Mouse (Mus musculus): Measurements from ENCODE around the gene Olfr190.
"Not testable (repeated sequence)": the region's sequence is repeated elsewhere in the genome, so short reads cannot be mapped to it uniquely, and the experiment has no call there.

The Olfr190 gene

DNA sequence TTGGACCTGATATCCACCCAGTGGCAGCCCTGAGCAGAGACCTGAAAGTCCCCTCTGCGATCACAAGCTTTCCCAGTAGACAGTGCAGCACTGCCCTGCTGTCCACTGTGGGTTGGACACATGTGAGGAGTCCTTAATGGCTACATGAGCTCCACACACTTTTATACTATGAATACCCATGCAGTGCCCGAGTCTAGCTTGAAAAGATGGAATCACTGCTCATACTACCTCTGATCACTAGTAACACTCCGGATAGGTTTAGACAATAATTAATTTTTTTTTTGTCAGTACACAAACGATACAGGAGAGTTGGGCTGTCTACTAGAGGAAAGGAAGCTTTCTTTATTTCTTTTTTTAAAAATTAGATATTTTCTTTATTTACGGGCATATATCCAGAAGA is at the start of gene Olfr190:
Olfr190 (minus strand) TSS at position 101 of the 400 bp plus-strand sequence.
- no peak for DNase-seq (ENCODE audit: inconsistent ontology term)

DNA sequence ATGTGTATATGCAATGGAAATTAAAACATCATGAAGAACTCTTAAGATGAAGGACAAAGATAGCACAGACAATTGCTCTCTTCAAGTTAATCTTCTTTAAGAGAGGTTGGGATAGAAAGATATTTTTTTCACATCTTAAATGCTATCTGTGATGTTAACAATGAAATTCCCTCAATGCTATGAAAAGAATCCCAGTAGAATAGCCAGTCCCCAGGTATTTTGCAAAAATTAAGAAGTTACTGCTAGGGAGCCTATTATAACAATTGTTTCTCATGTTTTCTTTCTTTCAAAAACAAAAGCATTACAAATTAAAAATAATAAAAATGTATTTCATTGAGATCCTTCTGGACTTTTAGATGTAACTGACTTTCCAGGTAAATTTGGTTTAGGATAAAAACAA is 43.2 kb upstream of the Olfr190 start, which contains the start of gene Olfr194:
Olfr194 (minus strand) TSS at position 101 of the 400 bp plus-strand sequence.
- no peak for DNase-seq (ENCODE audit: inconsistent ontology term)

GRCm38 (mm10) chr16:59111781-59112180 is 34.0 kb upstream of the Olfr190 start, which contains the start of gene Olfr193:
Gene Olfr193, minus strand, starts transcription at chr16:59111881.
- no peak for DNase-seq (ENCODE audit: inconsistent ontology term)

DNA sequence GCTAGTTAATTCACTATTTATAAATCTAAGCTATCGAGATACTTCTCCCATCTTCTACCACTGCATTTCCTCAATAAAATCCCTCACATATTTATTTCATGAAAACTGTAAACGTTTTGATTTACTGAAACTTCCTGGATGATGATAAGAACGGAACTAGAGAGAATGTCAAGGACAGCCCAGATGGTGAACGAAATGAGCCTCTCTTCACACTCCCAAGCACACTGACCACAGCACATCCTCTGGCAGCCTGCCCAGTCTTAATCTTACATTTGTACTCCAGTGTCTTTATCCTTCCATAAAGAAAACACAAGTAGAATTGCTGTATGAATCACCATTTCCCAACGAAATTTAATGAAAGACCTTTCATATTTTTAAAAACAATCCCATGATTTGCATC is 30.7 kb upstream of the Olfr190 start:
- not testable (repeated sequence) for DNase-seq (ENCODE audit: inconsistent ontology term)

- DNase-seq (ENCODE audit: inconsistent ontology term) = no peak
Observed at GRCm38 (mm10) chr16:59105312-59105711, 27.5 kb upstream of the Olfr190 start.

GRCm38 (mm10) chr16:59089722-59090121 is 11.9 kb upstream of the Olfr190 start, which contains the start of gene Olfr191:
Gene Olfr191, minus strand, starts transcription at chr16:59089822.
- DNase-seq (ENCODE audit: inconsistent ontology term) = not testable (repeated sequence)

GRCm38 (mm10) chr16:59081113-59081512 is 3.3 kb upstream of the Olfr190 start:
- DNase-seq (ENCODE audit: inconsistent ontology term) = not testable (repeated sequence)

DNA sequence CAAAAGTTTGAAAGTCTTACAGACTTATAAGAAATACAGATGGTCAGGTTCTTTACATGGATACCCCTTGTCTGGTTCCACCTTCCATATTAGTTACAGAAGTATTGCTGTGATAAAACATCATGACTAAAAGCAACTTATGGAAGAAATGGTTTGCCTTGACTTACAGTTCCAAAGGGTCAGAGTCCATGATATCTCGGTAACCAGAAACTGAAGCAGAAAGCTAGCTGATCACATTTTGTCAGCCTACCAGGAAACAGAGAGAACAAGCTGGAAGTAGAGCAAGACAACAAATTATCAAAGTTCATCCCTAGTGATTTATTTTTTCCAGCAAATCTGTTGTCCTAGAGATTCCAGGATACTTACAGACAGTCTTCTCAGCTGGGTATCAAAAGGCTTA is 4.3 kb downstream of the Olfr190 start:
- DNase-seq (ENCODE audit: inconsistent ontology term) = no peak

DNA sequence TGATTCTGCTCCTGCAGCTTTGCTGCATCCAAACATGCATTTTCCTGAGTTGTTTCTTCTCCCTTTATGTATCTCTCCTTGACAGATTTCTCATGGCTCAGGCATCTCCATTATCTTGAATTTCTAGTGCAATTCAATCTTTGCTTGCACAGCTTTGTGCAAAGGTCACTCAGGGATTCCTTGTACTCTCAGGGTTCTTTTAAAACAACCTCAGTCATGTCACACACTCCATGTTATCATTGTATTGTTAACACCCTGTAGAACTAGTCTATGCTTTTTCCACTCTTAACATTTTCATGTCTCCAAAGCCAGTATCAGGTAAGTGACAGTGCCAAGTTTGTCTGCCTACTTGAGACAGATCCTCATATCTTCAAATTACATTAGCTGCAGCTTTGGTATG is 6.0 kb downstream of the Olfr190 start:
- no peak for DNase-seq (ENCODE audit: inconsistent ontology term)

DNA sequence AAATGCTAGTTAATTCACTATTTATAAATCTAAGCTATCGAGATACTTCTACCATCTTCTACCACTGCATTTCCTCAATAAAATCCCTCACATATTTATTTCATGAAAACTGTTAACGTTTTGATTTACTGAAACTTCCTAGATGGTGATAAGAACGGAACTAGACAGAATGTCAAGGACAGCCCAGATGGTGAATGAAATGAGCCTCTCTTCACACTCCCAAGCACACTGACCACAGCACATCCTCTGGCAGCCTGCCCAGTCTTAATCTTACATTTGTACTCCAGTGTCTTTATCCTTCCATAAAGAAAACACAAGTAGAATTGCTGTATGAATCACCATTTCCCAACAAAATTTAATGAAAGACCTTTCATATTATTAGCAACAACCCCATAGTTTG is 15.4 kb downstream of the Olfr190 start:
- not testable (repeated sequence) for DNase-seq (ENCODE audit: inconsistent ontology term)

- not testable (repeated sequence) for DNase-seq (ENCODE audit: inconsistent ontology term)
Observed at GRCm38 (mm10) chr16:59049286-59049685, 28.5 kb downstream of the Olfr190 start.

DNA sequence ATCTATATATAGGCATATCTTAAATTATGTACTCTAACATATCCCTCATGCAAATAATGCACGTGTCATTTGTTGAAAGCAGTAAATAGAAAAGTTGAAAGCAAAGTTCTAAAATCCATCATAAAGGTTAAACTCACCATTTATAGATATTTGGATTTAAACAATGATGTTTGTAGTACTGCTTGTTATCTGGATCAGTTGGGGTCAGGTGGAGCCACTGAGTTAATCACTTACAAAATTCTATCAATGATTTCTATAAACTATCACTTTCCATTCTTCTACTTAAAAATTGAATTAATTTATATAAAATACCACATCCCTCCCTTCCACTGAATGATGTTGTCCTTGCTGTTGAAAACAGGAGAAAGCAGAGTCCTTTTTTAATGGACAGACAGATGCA is 28.9 kb downstream of the Olfr190 start:
- no peak for DNase-seq (ENCODE audit: inconsistent ontology term)

DNA sequence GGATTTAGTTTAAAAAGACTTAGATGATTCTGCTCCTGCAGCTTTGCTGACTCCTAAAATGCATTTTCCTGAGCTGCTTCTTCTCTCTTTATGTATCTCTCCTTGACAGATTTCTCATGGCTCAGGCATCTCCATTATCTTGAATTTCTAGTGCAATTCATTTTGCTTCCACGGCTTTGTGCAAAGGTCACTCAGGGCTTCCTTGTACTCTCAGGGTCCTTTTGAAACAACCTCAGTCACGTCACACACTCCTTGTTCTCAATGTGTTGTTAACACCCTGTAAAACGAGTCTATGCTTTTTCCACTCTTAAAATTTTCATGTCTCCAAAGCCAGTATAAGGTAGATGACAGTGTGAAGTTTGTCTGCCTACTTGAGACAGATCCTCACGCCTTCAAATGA is 30.2 kb downstream of the Olfr190 start:
- no peak for DNase-seq (ENCODE audit: inconsistent ontology term)

GRCm38 (mm10) chr16:59045835-59046234 is 32.0 kb downstream of the Olfr190 start:
- no peak for DNase-seq (ENCODE audit: inconsistent ontology term)

DNA sequence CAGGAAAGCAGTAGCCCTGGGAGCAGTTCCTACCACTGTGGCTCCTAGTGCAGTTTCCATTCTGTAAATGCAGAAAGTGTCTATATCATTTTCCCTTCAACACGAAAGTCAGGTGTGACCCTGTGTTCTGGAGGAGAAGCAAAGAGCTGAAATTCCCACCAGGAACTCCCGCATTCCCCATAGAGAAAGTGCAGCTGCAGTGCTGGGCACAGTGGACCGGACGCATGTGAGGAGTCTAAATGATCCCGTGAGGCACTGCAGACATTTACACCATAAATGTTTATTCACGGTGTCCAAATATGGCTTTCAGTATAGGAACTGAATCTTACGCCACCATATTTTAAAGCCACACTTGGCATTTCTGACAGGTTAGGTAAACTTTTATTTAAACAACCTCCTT is 38.1 kb downstream of the Olfr190 start, which contains the start of gene Olfr187:
Olfr187 (minus strand) TSS at position 58 of the 400 bp plus-strand sequence.
- no peak for DNase-seq (ENCODE audit: inconsistent ontology term)

- DNase-seq (ENCODE audit: inconsistent ontology term) = no peak
Observed at GRCm38 (mm10) chr16:59030191-59030590, 47.6 kb downstream of the Olfr190 start, which contains the start of gene Olfr186. Gene Olfr186, minus strand, starts transcription at chr16:59030291.
